Mouse (Mus musculus): Measurements from ENCODE around the gene Ppt2.

Gene Ppt2

GRCm38 (mm10) chr17:34606186-34607039 lies 21.9 kb downstream of the Ppt2 start:
- DNase-seq (ENCODE audit: low spot score): no peak

- peak; percentile 95 for DNase-seq (ENCODE audit: low spot score)
Measured at GRCm38 (mm10) chr17:34605609-34606008, 22.7 kb downstream of the Ppt2 start.

- DNase-seq (ENCODE audit: low spot score): no peak
Measured at GRCm38 (mm10) chr17:34604511-34605237, 23.6 kb downstream of the Ppt2 start.

- DNase-seq (ENCODE audit: low spot score): peak; percentile 99
Measured at GRCm38 (mm10) chr17:34604061-34604508, 24.2 kb downstream of the Ppt2 start, which contains the start of gene Agpat1. Gene Agpat1 (plus strand): TSS chr17:34604262.

GRCm38 (mm10) chr17:34603375-34604060 lies 24.8 kb downstream of the Ppt2 start, which contains the start of gene Rnf5:
Gene Rnf5 (minus strand): TSS chr17:34603690.
- DNase-seq (ENCODE audit: low spot score): peak; percentile 100

GRCm38 (mm10) chr17:34601796-34602195 lies 26.5 kb downstream of the Ppt2 start:
- no peak for DNase-seq (ENCODE audit: low spot score)

GRCm38 (mm10) chr17:34599891-34600290 lies 28.4 kb downstream of the Ppt2 start:
- no peak for DNase-seq (ENCODE audit: low spot score)

- no peak for DNase-seq (ENCODE audit: low spot score)
Measured at GRCm38 (mm10) chr17:34597566-34598095, 30.7 kb downstream of the Ppt2 start, which contains the start of gene Ager. Gene Ager (plus strand): TSS chr17:34597862.

- no peak for DNase-seq (ENCODE audit: low spot score)
Measured at GRCm38 (mm10) chr17:34596098-34596497, 32.2 kb downstream of the Ppt2 start.

- peak; percentile 53 for DNase-seq (ENCODE audit: low spot score)
Measured at GRCm38 (mm10) chr17:34593752-34594525, 34.4 kb downstream of the Ppt2 start.

GRCm38 (mm10) chr17:34592581-34593549 lies 35.4 kb downstream of the Ppt2 start:
- peak; percentile 75 for DNase-seq (ENCODE audit: low spot score)

GRCm38 (mm10) chr17:34591994-34592375 lies 36.3 kb downstream of the Ppt2 start:
- DNase-seq (ENCODE audit: low spot score): peak; percentile 88

- peak; percentile 65 for DNase-seq (ENCODE audit: low spot score)
Measured at GRCm38 (mm10) chr17:34591029-34591993, 37.0 kb downstream of the Ppt2 start, which contains the start of gene Pbx2. Gene Pbx2 (plus strand): TSS chr17:34591266.

- DNase-seq (ENCODE audit: low spot score): no peak
Measured at GRCm38 (mm10) chr17:34590154-34590987, 37.9 kb downstream of the Ppt2 start.

GRCm38 (mm10) chr17:34589681-34590101 lies 38.6 kb downstream of the Ppt2 start, which contains the start of gene Gpsm3:
Gene Gpsm3 (plus strand): TSS chr17:34589806.
- DNase-seq (ENCODE audit: low spot score): peak; percentile 33

GRCm38 (mm10) chr17:34589206-34589605 lies 39.1 kb downstream of the Ppt2 start:
- DNase-seq (ENCODE audit: low spot score): no peak

- no peak for DNase-seq (ENCODE audit: low spot score)
Measured at GRCm38 (mm10) chr17:34588767-34589166, 39.5 kb downstream of the Ppt2 start.

GRCm38 (mm10) chr17:34587814-34588213 lies 40.5 kb downstream of the Ppt2 start:
- no peak for DNase-seq (ENCODE audit: low spot score)
